Mouse (Mus musculus) stomach, embryonic 15.5 days (tissue): Measurements from ENCODE around the gene Vwa8. TPM values are rescaled to one million over a fixed set of nuclear protein-coding genes. Genes with fewer than 3 reads are reported as not detected.

Experiments used
- ATAC-seq: fragments of 200-750 bp; cut with Nextera tagmentation; 2 replicates; pipeline ENCODE4 v1.8.0; 2017; ENCODE audit warnings: low read depth, moderate number of reproducible peaks, moderate TSS enrichment; ENCODE audit not compliant: insufficient read depth, low FRiP score
- H3K27ac ChIP-seq: fragments of 300-500 bp; sonication (generic); 2 replicates; pipeline ENCODE4 v1.5.1; 2015; ENCODE audit warnings: mild to moderate bottlenecking, inconsistent platforms
- H3K27me3 ChIP-seq: fragments of 300-500 bp; sonication (generic); replicated peaks from 2 replicates; pipeline ENCODE4 v1.6.1; 2015; ENCODE audit warnings: inconsistent platforms
- H3K36me3 ChIP-seq: fragments of 300-500 bp; sonication (generic); 2 replicates; pipeline ENCODE4 v1.6.1; 2015; ENCODE audit warnings: inconsistent platforms
- H3K4me1 ChIP-seq: fragments of 300-500 bp; sonication (generic); 2 replicates; pipeline ENCODE4 v1.6.1; 2015; ENCODE audit warnings: inconsistent platforms
- H3K4me2 ChIP-seq: fragments of 300-500 bp; sonication (generic); 2 replicates; pipeline ENCODE4 v1.6.1; 2015; ENCODE audit warnings: mild to moderate bottlenecking, inconsistent platforms
- H3K4me3 ChIP-seq: fragments of 300-500 bp; sonication (generic); replicated peaks from 2 replicates; pipeline ENCODE4 v1.5.1; 2015; ENCODE audit warnings: inconsistent platforms
- H3K9ac ChIP-seq: fragments of 300-500 bp; sonication (generic); 2 replicates; pipeline ENCODE4 v1.6.1; 2015; ENCODE audit warnings: inconsistent platforms
- H3K9me3 ChIP-seq: fragments of 300-500 bp; sonication (generic); 2 replicates; pipeline ENCODE4 v1.6.1; 2016; ENCODE audit warnings: inconsistent platforms
- WGBS: fragments of 180-500 bp; shearing (Covaris S2); methylation state at CpG from one replicate; pipeline ENCODE4 v1.1.7; 2015; 5-methylcytosine and 5-hydroxymethylcytosine counted together
- polyA plus RNA-seq: library from polyadenylated mRNA; unstranded; fragments of >200 nt; fragmentation: Nextera tagmentation; extraction: Ambion mirVana; gene quantifications from 2 replicates; pipeline ENCODE4 v1.2.1, GENCODE M21; 2015

Gene Vwa8
- polyA plus RNA-seq, 1 experiment from 2014 or later, result 11.0 TPM

GRCm38 (mm10) chr14:79180078-79180730, 331.4 kb downstream of the Vwa8 start:
- no peak overlapping the region for H3K4me2 ChIP-seq
- H3K4me1 ChIP-seq, result peaks cover 4% of the 10 kb centered on the region
- no peaks in the 10 kb centered on the region for H3K9me3 ChIP-seq
- no peak overlapping the region for H3K9ac ChIP-seq
- no peak overlapping the region for H3K4me3 ChIP-seq
- H3K27ac ChIP-seq, result peak overlapping the region; percentile 51; the same call in 1 of the 2 replicates
- H3K27me3 ChIP-seq, result no peaks in the 10 kb centered on the region
- ATAC-seq, result no peak
- WGBS, result 34% methylated on average over 12 of the region's 12 CpGs
- no peaks in the 10 kb centered on the region for H3K36me3 ChIP-seq

- WGBS, result 86% methylated on average over 8 of the region's 8 CpGs
- no peaks in the 10 kb centered on the region for H3K9me3 ChIP-seq
- ATAC-seq, result no peak
- H3K9ac ChIP-seq, result no peak overlapping the region
- H3K27me3 ChIP-seq, result no peaks in the 10 kb centered on the region
- H3K27ac ChIP-seq, result no peak overlapping the region
- H3K36me3 ChIP-seq, result peaks cover 6% of the 10 kb centered on the region; the same call in 1 of the 2 replicates
- H3K4me2 ChIP-seq, result no peak overlapping the region
- H3K4me3 ChIP-seq, result no peak overlapping the region
- peaks cover 4% of the 10 kb centered on the region for H3K4me1 ChIP-seq
These were observed 332.9 kb downstream of the Vwa8 start for GRCm38 (mm10) chr14:79181748-79182147.

GRCm38 (mm10) chr14:79182801-79183200, 333.9 kb downstream of the Vwa8 start:
- no peak overlapping the region for H3K27ac ChIP-seq

GRCm38 (mm10) chr14:79183261-79183660, 334.4 kb downstream of the Vwa8 start:
- Histone ChIP-seq H3K27me3 (no peaks in the 10 kb centered on the region), H3K9me3 (no peaks in the 10 kb centered on the region), H3K9ac (no peak overlapping the region), H3K4me3 (no peak overlapping the region), H3K36me3 (peaks cover 10% of the 10 kb centered on the region; the same call in 1 of the 2 replicates), H3K27ac (no peak overlapping the region), H3K4me1 (peaks cover 4% of the 10 kb centered on the region), H3K4me2 (no peak overlapping the region)
- WGBS, result 82% methylated on average over 7 of the region's 7 CpGs
- ATAC-seq, result no peak

More at GRCm38 (mm10) chr14:79182801-79183200, 333.9 kb downstream of the Vwa8 start:
- 94% methylated on average over 15 of the region's 15 CpGs for WGBS
- Histone ChIP-seq H3K4me1 (peaks cover 4% of the 10 kb centered on the region), H3K9me3 (no peaks in the 10 kb centered on the region), H3K4me3 (no peak overlapping the region), H3K27me3 (no peaks in the 10 kb centered on the region), H3K4me2 (no peak overlapping the region), H3K9ac (no peak overlapping the region), H3K36me3 (peaks cover 10% of the 10 kb centered on the region; the same call in 1 of the 2 replicates)
- no peak for ATAC-seq

- WGBS, result 83% methylated on average over 10 of the region's 10 CpGs
- Histone ChIP-seq H3K27ac (no peak overlapping the region), H3K4me1 (peaks cover 4% of the 10 kb centered on the region)
These were observed 335.2 kb downstream of the Vwa8 start for GRCm38 (mm10) chr14:79184071-79184470.

GRCm38 (mm10) chr14:79185018-79185685, 336.3 kb downstream of the Vwa8 start:
- H3K4me2 ChIP-seq, result no peak overlapping the region
- H3K9me3 ChIP-seq, result no peaks in the 10 kb centered on the region
- no peak for ATAC-seq
- H3K27me3 ChIP-seq, result no peaks in the 10 kb centered on the region
- no peak overlapping the region for H3K4me3 ChIP-seq
- 71% methylated on average over 11 of the region's 11 CpGs for WGBS
- H3K36me3 ChIP-seq, result peaks cover 10% of the 10 kb centered on the region; the same call in 1 of the 2 replicates
- H3K9ac ChIP-seq, result no peak overlapping the region
- peaks cover 4% of the 10 kb centered on the region for H3K4me1 ChIP-seq
- H3K27ac ChIP-seq, result no peak overlapping the region

More at GRCm38 (mm10) chr14:79184071-79184470, 335.2 kb downstream of the Vwa8 start:
- Histone ChIP-seq H3K9me3 (no peaks in the 10 kb centered on the region), H3K9ac (no peak overlapping the region), H3K4me2 (no peak overlapping the region), H3K4me3 (no peak overlapping the region), H3K27me3 (no peaks in the 10 kb centered on the region), H3K36me3 (peaks cover 10% of the 10 kb centered on the region; the same call in 1 of the 2 replicates)
- ATAC-seq, result no peak

- 95% methylated on average over 1 of the region's 1 CpGs for WGBS
- Histone ChIP-seq H3K27me3 (no peaks in the 10 kb centered on the region), H3K4me1 (no peaks in the 10 kb centered on the region; the same call in 1 of the 2 replicates), H3K36me3 (peaks cover 10% of the 10 kb centered on the region; the same call in 1 of the 2 replicates), H3K27ac (no peak overlapping the region), H3K9ac (no peak overlapping the region), H3K4me2 (no peak overlapping the region), H3K9me3 (no peaks in the 10 kb centered on the region), H3K4me3 (no peak overlapping the region)
- ATAC-seq, result no peak
These were observed 338.1 kb downstream of the Vwa8 start for GRCm38 (mm10) chr14:79186976-79187375.

- no peak overlapping the region for H3K27ac ChIP-seq
- no peak for ATAC-seq
- WGBS, result 68% methylated on average over 3 of the region's 3 CpGs
These were observed 347.9 kb downstream of the Vwa8 start for GRCm38 (mm10) chr14:79196711-79197110.

GRCm38 (mm10) chr14:79198066-79198465, 349.2 kb downstream of the Vwa8 start:
- Histone ChIP-seq H3K9me3 (no peaks in the 10 kb centered on the region), H3K4me1 (no peaks in the 10 kb centered on the region), H3K27me3 (no peaks in the 10 kb centered on the region), H3K36me3 (no peaks in the 10 kb centered on the region), H3K9ac (no peak overlapping the region), H3K4me3 (no peak overlapping the region), H3K4me2 (no peak overlapping the region), H3K27ac (no peak overlapping the region)
- 92% methylated on average over 15 of the region's 15 CpGs for WGBS
- no peak for ATAC-seq

More at GRCm38 (mm10) chr14:79196711-79197110, 347.9 kb downstream of the Vwa8 start:
- H3K4me1 ChIP-seq, result no peaks in the 10 kb centered on the region
- H3K4me3 ChIP-seq, result no peak overlapping the region
- no peak overlapping the region for H3K9ac ChIP-seq
- no peak overlapping the region for H3K4me2 ChIP-seq
- H3K27me3 ChIP-seq, result no peaks in the 10 kb centered on the region
- H3K9me3 ChIP-seq, result no peaks in the 10 kb centered on the region
- no peaks in the 10 kb centered on the region for H3K36me3 ChIP-seq

GRCm38 (mm10) chr14:79200133-79200891, 351.5 kb downstream of the Vwa8 start:
- no peaks in the 10 kb centered on the region for H3K36me3 ChIP-seq
- no peak overlapping the region for H3K4me2 ChIP-seq
- H3K9ac ChIP-seq, result no peak overlapping the region
- ATAC-seq, result peak; percentile 40; the same call in 1 of the 2 replicates
- no peaks in the 10 kb centered on the region for H3K4me1 ChIP-seq
- H3K4me3 ChIP-seq, result no peak overlapping the region
- 66% methylated on average over 9 of the region's 9 CpGs for WGBS
- no peaks in the 10 kb centered on the region for H3K9me3 ChIP-seq
- no peak overlapping the region; the same call in 1 of the 2 replicates for H3K27ac ChIP-seq
- H3K27me3 ChIP-seq, result no peaks in the 10 kb centered on the region

GRCm38 (mm10) chr14:79200892-79201285, 352.0 kb downstream of the Vwa8 start:
- ATAC-seq, result no peak
- no peaks in the 10 kb centered on the region for H3K9me3 ChIP-seq
- H3K9ac ChIP-seq, result no peak overlapping the region
- no peaks in the 10 kb centered on the region for H3K36me3 ChIP-seq
- no peak overlapping the region; the same call in 1 of the 2 replicates for H3K27ac ChIP-seq
- WGBS, result 91% methylated on average over 9 of the region's 9 CpGs
- no peaks in the 10 kb centered on the region for H3K27me3 ChIP-seq
- H3K4me2 ChIP-seq, result no peak overlapping the region
- no peaks in the 10 kb centered on the region for H3K4me1 ChIP-seq
- H3K4me3 ChIP-seq, result no peak overlapping the region
